Mouse (Mus musculus) embryonic facial prominence, embryonic 15.5 days (tissue): ENCODE results near the gene Lgals8. TPM values are rescaled to one million over a fixed set of nuclear protein-coding genes. Genes with fewer than 3 reads are reported as not detected.

ENCODE experiments used
- ATAC-seq: fragments of 200-750 bp; cut with Nextera tagmentation; 2 replicates; pipeline ENCODE4 v1.8.0; 2017; ENCODE audit warnings: low read depth, moderate TSS enrichment; ENCODE audit not compliant: insufficient number of reproducible peaks, low FRiP score, low TSS enrichment
- H3K27ac ChIP-seq: fragments of 300-500 bp; sonication (generic); replicated peaks from 2 replicates; pipeline ENCODE4 v1.5.1; 2015; ENCODE audit warnings: mild to moderate bottlenecking, inconsistent platforms
- H3K27me3 ChIP-seq: fragments of 300-500 bp; sonication (generic); 2 replicates; pipeline ENCODE4 v1.6.1; 2015; ENCODE audit warnings: inconsistent platforms
- H3K36me3 ChIP-seq: fragments of 300-500 bp; sonication (generic); 2 replicates; pipeline ENCODE4 v1.6.1; 2015; ENCODE audit warnings: mild to moderate bottlenecking, inconsistent platforms
- H3K4me1 ChIP-seq: fragments of 300-500 bp; sonication (generic); 2 replicates; pipeline ENCODE4 v1.6.1; 2015; ENCODE audit warnings: inconsistent platforms
- H3K4me2 ChIP-seq: fragments of 300-500 bp; sonication (generic); replicated peaks from 2 replicates; pipeline ENCODE4 v1.6.1; 2015; ENCODE audit warnings: mild to moderate bottlenecking, inconsistent platforms
- H3K4me3 ChIP-seq: fragments of 300-500 bp; sonication (generic); replicated peaks from 2 replicates; pipeline ENCODE4 v1.5.1; 2015; ENCODE audit warnings: mild to moderate bottlenecking, inconsistent platforms
- H3K9ac ChIP-seq: fragments of 300-500 bp; sonication (generic); 2 replicates; pipeline ENCODE4 v1.6.1; 2015; ENCODE audit warnings: inconsistent platforms
- H3K9me3 ChIP-seq: fragments of 300-500 bp; sonication (generic); replicated peaks from 2 replicates; pipeline ENCODE4 v1.6.1; 2016; ENCODE audit warnings: inconsistent platforms
- WGBS: fragments of 180-500 bp; shearing (Covaris S2); methylation state at CpG from one replicate; pipeline ENCODE4 v1.1.7; 2015; 5-methylcytosine and 5-hydroxymethylcytosine counted together
- polyA plus RNA-seq: library from polyadenylated mRNA; unstranded; fragments of >200 nt; fragmentation: Nextera tagmentation; extraction: Ambion mirVana; gene quantifications from 2 replicates; pipeline ENCODE4 v1.2.1, GENCODE M21; 2015

Lgals8 gene
- polyA plus RNA-seq, 1 experiment from 2014 or later: 28.3 TPM

- Histone ChIP-seq H3K4me2 (peak overlapping the region; percentile 81), H3K9me3 (no peaks in the 10 kb centered on the region), H3K4me3 (peak overlapping the region; percentile 85), H3K27me3 (no peaks in the 10 kb centered on the region), H3K4me1 (peaks cover 8% of the 10 kb centered on the region; the same call in 1 of the 2 replicates), H3K36me3 (peaks cover 8% of the 10 kb centered on the region; the same call in 1 of the 2 replicates), H3K9ac (peak overlapping the region; percentile 70), H3K27ac (peak overlapping the region; percentile 56)
- peak; percentile 93 for ATAC-seq
- WGBS: under 1% methylated on average over 59 of the region's 59 CpGs
These were observed 3.6 kb downstream of the Lgals8 start for GRCm38 (mm10) chr13:12460881-12461729.

GRCm38 (mm10) chr13:12460443-12460842, 4.3 kb downstream of the Lgals8 start:
- H3K4me1 ChIP-seq: peaks cover 8% of the 10 kb centered on the region; the same call in 1 of the 2 replicates
- peak overlapping the region; percentile 70; the same call in 1 of the 2 replicates for H3K9ac ChIP-seq
- peak overlapping the region; percentile 56 for H3K27ac ChIP-seq
- H3K27me3 ChIP-seq: no peaks in the 10 kb centered on the region
- H3K36me3 ChIP-seq: peaks cover 8% of the 10 kb centered on the region; the same call in 1 of the 2 replicates
- ATAC-seq: no peak
- peak overlapping the region; percentile 81 for H3K4me2 ChIP-seq
- WGBS: 1% methylated on average over 8 of the region's 8 CpGs
- no peaks in the 10 kb centered on the region for H3K9me3 ChIP-seq
- peak overlapping the region; percentile 85 for H3K4me3 ChIP-seq

- no peaks in the 10 kb centered on the region for H3K9me3 ChIP-seq
- H3K4me2 ChIP-seq: no peak overlapping the region
- no peak overlapping the region for H3K4me3 ChIP-seq
- peaks cover 4% of the 10 kb centered on the region; the same call in 1 of the 2 replicates for H3K4me1 ChIP-seq
- peaks cover 17% of the 10 kb centered on the region; the same call in 1 of the 2 replicates for H3K36me3 ChIP-seq
- ATAC-seq: no peak
- H3K9ac ChIP-seq: no peak overlapping the region
- H3K27me3 ChIP-seq: no peaks in the 10 kb centered on the region
- WGBS: 83% methylated on average over 7 of the region's 7 CpGs
- no peak overlapping the region for H3K27ac ChIP-seq
These were observed 8.0 kb downstream of the Lgals8 start for GRCm38 (mm10) chr13:12456711-12457110.

GRCm38 (mm10) chr13:12454686-12455390, 9.9 kb downstream of the Lgals8 start:
- Histone ChIP-seq H3K36me3 (peaks cover 27% of the 10 kb centered on the region), H3K4me3 (no peak overlapping the region), H3K27ac (no peak overlapping the region), H3K4me1 (peaks cover 2% of the 10 kb centered on the region; the same call in 1 of the 2 replicates), H3K9ac (no peak overlapping the region), H3K4me2 (no peak overlapping the region), H3K27me3 (no peaks in the 10 kb centered on the region), H3K9me3 (no peaks in the 10 kb centered on the region)
- WGBS: 84% methylated on average over 7 of the region's 7 CpGs
- ATAC-seq: no peak

GRCm38 (mm10) chr13:12453150-12453549, 11.6 kb downstream of the Lgals8 start:
- H3K27ac ChIP-seq: no peak overlapping the region
- H3K9ac ChIP-seq: no peak overlapping the region
- H3K4me2 ChIP-seq: no peak overlapping the region
- H3K9me3 ChIP-seq: no peaks in the 10 kb centered on the region
- 90% methylated on average over 14 of the region's 14 CpGs for WGBS
- no peaks in the 10 kb centered on the region for H3K4me1 ChIP-seq
- no peaks in the 10 kb centered on the region for H3K27me3 ChIP-seq
- H3K36me3 ChIP-seq: peaks cover 27% of the 10 kb centered on the region
- H3K4me3 ChIP-seq: no peak overlapping the region
- no peak for ATAC-seq

- H3K9me3 ChIP-seq: no peaks in the 10 kb centered on the region
- WGBS: 74% methylated on average over 2 of the region's 2 CpGs
These were observed 22.6 kb downstream of the Lgals8 start for GRCm38 (mm10) chr13:12442008-12442587.

GRCm38 (mm10) chr13:12440813-12441212, 23.9 kb downstream of the Lgals8 start:
- no peak overlapping the region for H3K4me3 ChIP-seq
- no peak overlapping the region for H3K27ac ChIP-seq
- H3K9ac ChIP-seq: no peak overlapping the region
- no peaks in the 10 kb centered on the region for H3K4me1 ChIP-seq
- no peaks in the 10 kb centered on the region for H3K27me3 ChIP-seq
- 88% methylated on average over 6 of the region's 6 CpGs for WGBS
- ATAC-seq: no peak
- H3K4me2 ChIP-seq: no peak overlapping the region
- H3K9me3 ChIP-seq: no peaks in the 10 kb centered on the region
- peaks cover 57% of the 10 kb centered on the region for H3K36me3 ChIP-seq

More at GRCm38 (mm10) chr13:12442008-12442587, 22.6 kb downstream of the Lgals8 start:
- no peak for ATAC-seq
- H3K36me3 ChIP-seq: peaks cover 56% of the 10 kb centered on the region
- no peaks in the 10 kb centered on the region for H3K4me1 ChIP-seq
- no peak overlapping the region for H3K27ac ChIP-seq
- H3K4me2 ChIP-seq: no peak overlapping the region
- H3K27me3 ChIP-seq: no peaks in the 10 kb centered on the region
- no peak overlapping the region for H3K4me3 ChIP-seq
- no peak overlapping the region for H3K9ac ChIP-seq

- Histone ChIP-seq H3K4me3 (no peak overlapping the region), H3K27me3 (no peaks in the 10 kb centered on the region), H3K4me1 (no peaks in the 10 kb centered on the region), H3K36me3 (peaks cover 64% of the 10 kb centered on the region), H3K9ac (no peak overlapping the region), H3K27ac (no peak overlapping the region), H3K9me3 (no peaks in the 10 kb centered on the region), H3K4me2 (no peak overlapping the region)
- no peak for ATAC-seq
- 88% methylated on average over 3 of the region's 3 CpGs for WGBS
These were observed 25.2 kb downstream of the Lgals8 start for GRCm38 (mm10) chr13:12439586-12439985.

GRCm38 (mm10) chr13:12433843-12434242, 30.9 kb downstream of the Lgals8 start:
- H3K9me3 ChIP-seq: no peaks in the 10 kb centered on the region
- no peak for ATAC-seq
- no peak overlapping the region for H3K4me3 ChIP-seq
- H3K4me2 ChIP-seq: no peak overlapping the region
- no peaks in the 10 kb centered on the region for H3K4me1 ChIP-seq
- H3K27ac ChIP-seq: no peak overlapping the region
- H3K27me3 ChIP-seq: no peaks in the 10 kb centered on the region
- 86% methylated on average over 5 of the region's 5 CpGs for WGBS
- no peak overlapping the region for H3K9ac ChIP-seq
- H3K36me3 ChIP-seq: peaks cover 83% of the 10 kb centered on the region

GRCm38 (mm10) chr13:12428556-12428955, 36.2 kb downstream of the Lgals8 start:
- no peak for ATAC-seq
- H3K4me2 ChIP-seq: no peak overlapping the region
- no peak overlapping the region for H3K27ac ChIP-seq
- 92% methylated on average over 13 of the region's 13 CpGs for WGBS
- H3K4me3 ChIP-seq: no peak overlapping the region
- H3K36me3 ChIP-seq: peaks cover 83% of the 10 kb centered on the region
- H3K4me1 ChIP-seq: no peaks in the 10 kb centered on the region
- H3K27me3 ChIP-seq: no peaks in the 10 kb centered on the region
- no peaks in the 10 kb centered on the region for H3K9me3 ChIP-seq
- H3K9ac ChIP-seq: no peak overlapping the region

GRCm38 (mm10) chr13:12420596-12420995, 44.1 kb downstream of the Lgals8 start:
- Histone ChIP-seq H3K4me3 (no peak overlapping the region), H3K4me2 (no peak overlapping the region), H3K9ac (no peak overlapping the region), H3K9me3 (no peaks in the 10 kb centered on the region), H3K4me1 (no peaks in the 10 kb centered on the region), H3K27ac (no peak overlapping the region), H3K27me3 (no peaks in the 10 kb centered on the region), H3K36me3 (peaks cover 84% of the 10 kb centered on the region)
- ATAC-seq: no peak
- WGBS: 92% methylated on average over 9 of the region's 9 CpGs
